Mouse (Mus musculus) myocyte (in vitro differentiated cells): ENCODE measurements at regions not wholly inside any gene's neighbourhood (a gene's known extent, or its start where the extent isn't known, plus 50 kb on each side); places are given as distances from the start of the nearest gene placed in this dataset.

Source experiments
- H3K27me3 ChIP-seq: one replicate; pipeline ENCODE4 v1.6.1; 2011; ENCODE audit not compliant: control insufficient read depth, insufficient read depth, insufficient read length
- H3K36me3 ChIP-seq: one replicate; pipeline ENCODE4 v1.6.1; 2011; ENCODE audit not compliant: control insufficient read depth, insufficient read depth
- H3K4me2 ChIP-seq: one replicate; pipeline ENCODE4 v1.6.1; 2011; ENCODE audit warnings: low read depth, control low read depth
- H3K4me3 ChIP-seq: one replicate; pipeline ENCODE4 v1.5.1; 2011; ENCODE audit warnings: mild to moderate bottlenecking, control low read depth, moderate library complexity
- H3K79me2 ChIP-seq: one replicate; pipeline ENCODE4 v1.6.1; 2011; ENCODE audit not compliant: control insufficient read depth, insufficient read depth
- H3ac ChIP-seq: one replicate; pipeline ENCODE4 v1.6.1; 2011; ENCODE audit not compliant: control insufficient read depth, insufficient read length
- CEBPB ChIP-seq: IDR thresholded peaks from 2 replicates; pipeline ENCODE4 v1.6.1; 2011; ENCODE audit warnings: mild to moderate bottlenecking, moderate library complexity; ENCODE audit not compliant: poor library complexity, insufficient read depth, severe bottlenecking
- E2F4 ChIP-seq: IDR thresholded peaks from one replicate; pipeline ENCODE4 v1.6.1; 2011; ENCODE audit warnings: mild to moderate bottlenecking, control low read depth, moderate library complexity; ENCODE audit not compliant: insufficient read depth
- MAX ChIP-seq: IDR thresholded peaks from one replicate; pipeline ENCODE4 v1.6.1; 2011; ENCODE audit warnings: low read depth, mild to moderate bottlenecking, control low read depth
- MYOD1 ChIP-seq, 3 experiments: IDR thresholded peaks; one replicate each; pipeline ENCODE4 v1.6.1; 2011; ENCODE audit warnings: control low read depth in 2 of 3, low read depth in 2 of 3, mild to moderate bottlenecking in 2 of 3, moderate library complexity in 1 of 3; ENCODE audit not compliant: insufficient read length in 2 of 3, control insufficient read depth in 1 of 3
- MYOG ChIP-seq, 3 experiments: IDR thresholded peaks; one replicate each; pipeline ENCODE4 v1.6.1; 2011; ENCODE audit warnings: control low read depth in 2 of 3, low read depth in 2 of 3, mild to moderate bottlenecking in 2 of 3; ENCODE audit not compliant: insufficient read length in 2 of 3, control insufficient read depth in 1 of 3, insufficient read depth in 1 of 3
- POLR2A ChIP-seq: IDR thresholded peaks from one replicate; pipeline ENCODE4 v1.6.1; 2011; ENCODE audit warnings: low read depth, mild to moderate bottlenecking, control low read depth, moderate library complexity; ENCODE audit not compliant: insufficient read length
- POLR2AphosphoS2 ChIP-seq: IDR thresholded peaks from one replicate; pipeline ENCODE4 v1.6.1; 2011; ENCODE audit warnings: low read depth, control low read depth; ENCODE audit not compliant: insufficient read length
- REST ChIP-seq: IDR thresholded peaks from one replicate; pipeline ENCODE4 v1.6.1; 2011; ENCODE audit warnings: mild to moderate bottlenecking, control low read depth, moderate library complexity; ENCODE audit not compliant: insufficient read depth, insufficient read length
- SRF ChIP-seq: IDR thresholded peaks from one replicate; pipeline ENCODE4 v1.6.1; 2011; ENCODE audit warnings: low read depth; ENCODE audit not compliant: control insufficient read depth, insufficient read length
- TCF12 ChIP-seq: IDR thresholded peaks from one replicate; pipeline ENCODE4 v1.6.1; 2011; ENCODE audit warnings: mild to moderate bottlenecking, control low read depth; ENCODE audit not compliant: poor library complexity, insufficient read depth, severe bottlenecking
- TCF3 ChIP-seq: IDR thresholded peaks from one replicate; pipeline ENCODE4 v1.6.1; 2011; ENCODE audit warnings: low read depth, control low read depth; ENCODE audit not compliant: insufficient read length
- USF1 ChIP-seq: IDR thresholded peaks from one replicate; pipeline ENCODE4 v1.6.1; 2011; ENCODE audit warnings: low read depth, mild to moderate bottlenecking, control low read depth, moderate library complexity

DNA sequence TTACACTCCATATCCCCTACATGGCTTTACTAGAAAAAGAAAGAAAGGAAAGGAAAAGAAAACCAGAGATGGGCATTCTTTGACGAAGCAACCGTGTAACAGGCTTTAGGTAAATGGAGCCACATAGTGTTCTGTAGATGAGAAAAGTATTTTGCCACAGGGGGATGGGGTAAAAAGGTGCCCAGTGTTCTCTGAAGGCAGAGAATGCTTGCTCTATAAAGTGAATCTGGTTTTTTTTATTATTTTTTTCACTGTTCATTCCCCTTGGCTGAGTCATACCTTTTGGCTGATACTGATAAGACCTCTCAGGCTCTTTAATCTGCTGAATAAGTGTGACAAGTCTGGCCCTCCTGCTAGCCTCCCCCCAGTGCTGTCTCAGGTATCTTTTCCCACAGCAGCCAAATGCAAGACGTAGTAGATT lies 153.3 kb upstream of the Ccdc122 start:
- Histone ChIP-seq H3K4me3 (no peak overlapping the region), H3K4me2 (peak overlapping the region; percentile 70), H3ac (no peak overlapping the region), H3K27me3 (no peaks in the 10 kb centered on the region), H3K36me3 (no peaks in the 10 kb centered on the region), H3K79me2 (no peaks in the 10 kb centered on the region)
- TF ChIP-seq MAX (no peak), REST (no peak), POLR2A (no peak), SRF (no peak), MYOG (IDR thresholded peaks at IDR 0.05; ENCODE audit: control insufficient read depth in 1 of 3, insufficient read depth in 1 of 3, insufficient read length in 2 of 3, low read depth in 2 of 3) (no peak), TCF3 (no peak), USF1 (no peak), TCF12 (no peak), POLR2AphosphoS2 (no peak), E2F4 (no peak), CEBPB (no peak), MYOD1 (IDR thresholded peaks at IDR 0.05; ENCODE audit: control insufficient read depth in 1 of 3, insufficient read length in 2 of 3, low read depth in 2 of 3) (no peak)

DNA sequence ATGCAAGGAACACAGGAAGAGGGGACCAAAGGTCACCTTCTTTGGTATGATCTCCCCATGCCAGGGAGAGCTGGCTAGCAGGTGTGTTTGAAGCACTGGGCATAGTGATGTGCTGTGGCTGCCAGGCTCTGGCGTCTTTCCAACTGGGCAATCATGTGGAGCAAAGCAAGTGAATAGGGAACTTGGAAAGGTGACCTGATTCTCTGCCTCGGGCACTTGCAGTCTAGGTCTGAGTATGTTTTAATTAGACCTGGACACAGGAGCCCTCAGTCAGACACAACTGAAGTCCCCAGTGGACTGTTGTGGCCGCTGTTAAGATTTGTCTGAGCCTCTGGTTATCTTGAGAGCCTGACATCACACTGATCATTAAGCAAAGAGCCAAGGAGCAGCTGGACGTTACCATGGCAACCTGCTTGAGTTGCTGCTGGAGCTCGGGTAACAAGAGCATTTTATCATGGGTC lies 153.8 kb upstream of the Ccdc122 start:
- peak overlapping the region; percentile 70 for H3K4me2 ChIP-seq
- H3K79me2 ChIP-seq = no peaks in the 10 kb centered on the region
- no peak overlapping the region for H3ac ChIP-seq
- no peak overlapping the region for H3K4me3 ChIP-seq
- TF ChIP-seq TCF12 (no peak), CEBPB (no peak), MYOD1 (IDR thresholded peaks at IDR 0.05; ENCODE audit: control insufficient read depth in 1 of 3, insufficient read length in 2 of 3, low read depth in 2 of 3) (peak in 2 of 3 experiments; percentile 53 to 58), E2F4 (no peak), REST (no peak), POLR2A (no peak)
- no peaks in the 10 kb centered on the region for H3K27me3 ChIP-seq
- H3K36me3 ChIP-seq = no peaks in the 10 kb centered on the region

DNA sequence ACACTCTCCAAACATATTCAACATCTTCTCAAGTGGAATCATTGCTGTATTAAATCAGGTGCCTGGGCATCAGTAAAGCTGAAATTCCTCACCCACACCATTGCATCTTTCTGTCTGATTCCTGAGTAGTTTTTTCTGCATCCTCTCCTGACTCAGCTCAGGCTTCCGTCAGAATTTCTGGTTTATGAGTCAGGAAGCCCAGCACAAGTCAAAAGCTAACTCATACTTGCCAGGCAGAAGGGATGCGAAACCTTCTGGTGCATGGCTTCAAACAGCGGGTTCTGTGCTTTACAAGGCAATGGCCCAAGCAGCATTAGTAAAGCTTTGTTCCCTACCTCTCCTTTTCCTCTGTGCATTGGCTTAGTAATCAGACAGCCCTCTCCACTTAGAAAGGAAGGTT lies 155.7 kb upstream of the Ccdc122 start:
- Histone ChIP-seq H3K36me3 (no peaks in the 10 kb centered on the region), H3K4me3 (no peak overlapping the region), H3K27me3 (no peaks in the 10 kb centered on the region), H3ac (no peak overlapping the region), H3K79me2 (no peaks in the 10 kb centered on the region), H3K4me2 (peak overlapping the region; percentile 4)
- no peak for TF ChIP-seq E2F4
- no peak for TF ChIP-seq MYOG (IDR thresholded peaks at IDR 0.05; ENCODE audit: control insufficient read depth in 1 of 3, insufficient read depth in 1 of 3, insufficient read length in 2 of 3, low read depth in 2 of 3)
- TF ChIP-seq TCF3 = no peak
- no peak for TF ChIP-seq CEBPB
- TF ChIP-seq POLR2AphosphoS2 = no peak

DNA sequence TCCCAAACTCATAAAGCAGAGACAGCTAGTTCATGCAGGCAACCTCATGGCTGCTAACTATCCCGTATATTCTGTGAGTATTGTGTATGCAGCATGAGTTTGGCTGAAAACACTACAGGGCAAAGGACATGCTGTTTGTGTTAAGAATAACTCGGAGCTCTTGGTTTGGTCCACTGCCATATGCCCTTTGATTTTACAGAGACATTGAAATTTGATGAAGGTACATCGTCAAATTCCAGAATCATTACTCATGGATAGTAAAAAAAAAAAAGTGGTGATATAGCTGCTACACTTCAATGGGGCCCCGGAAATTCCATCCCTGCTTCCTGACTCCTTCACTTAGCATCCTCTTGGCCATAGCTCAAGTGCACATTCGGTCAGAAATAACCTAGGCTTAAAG lies 159.3 kb upstream of the Ccdc122 start:
- TF ChIP-seq MAX (no peak), CEBPB (no peak), POLR2A (no peak), POLR2AphosphoS2 (no peak), REST (no peak), MYOG (IDR thresholded peaks at IDR 0.05; ENCODE audit: control insufficient read depth in 1 of 3, insufficient read depth in 1 of 3, insufficient read length in 2 of 3, low read depth in 2 of 3) (no peak)
- Histone ChIP-seq H3K4me3 (no peak overlapping the region), H3K79me2 (no peaks in the 10 kb centered on the region), H3K4me2 (peak overlapping the region; percentile 54), H3K36me3 (no peaks in the 10 kb centered on the region), H3K27me3 (no peaks in the 10 kb centered on the region), H3ac (no peak overlapping the region)

- H3ac ChIP-seq = no peak overlapping the region
- no peaks in the 10 kb centered on the region for H3K27me3 ChIP-seq
- no peaks in the 10 kb centered on the region for H3K79me2 ChIP-seq
- H3K4me2 ChIP-seq = no peak overlapping the region
- no peak overlapping the region for H3K4me3 ChIP-seq
- no peaks in the 10 kb centered on the region for H3K36me3 ChIP-seq
- TF ChIP-seq POLR2A = no peak
- no peak for TF ChIP-seq MYOD1 (IDR thresholded peaks at IDR 0.05; ENCODE audit: control insufficient read depth in 1 of 3, insufficient read length in 2 of 3, low read depth in 2 of 3)
- no peak for TF ChIP-seq MAX
- TF ChIP-seq SRF = no peak
- no peak for TF ChIP-seq MYOG (IDR thresholded peaks at IDR 0.05; ENCODE audit: control insufficient read depth in 1 of 3, insufficient read depth in 1 of 3, insufficient read length in 2 of 3, low read depth in 2 of 3)
- no peak for TF ChIP-seq USF1
- TF ChIP-seq TCF3 = no peak
- no peak for TF ChIP-seq CEBPB
- no peak for TF ChIP-seq POLR2AphosphoS2
- TF ChIP-seq TCF12 = no peak
- no peak for TF ChIP-seq REST
- TF ChIP-seq E2F4 = no peak
These were observed 160.6 kb upstream of the Ccdc122 start for GRCm38 (mm10) chr14:76876015-76876414.
